Mouse (Mus musculus): ENCODE measurements around the gene Erp44.

Erp44 gene

GRCm38 (mm10) chr4:48226800-48227199 is 52.6 kb downstream of the Erp44 start:
- no peak for DNase-seq

GRCm38 (mm10) chr4:48225604-48226003 is 53.8 kb downstream of the Erp44 start:
- DNase-seq, result peak in 1 of 2 experiments; percentile 4

GRCm38 (mm10) chr4:48225173-48225572 is 54.2 kb downstream of the Erp44 start:
- DNase-seq, result peak; percentile 70 to 75

- DNase-seq, result no peak
Measured at GRCm38 (mm10) chr4:48203564-48203963, 75.8 kb downstream of the Erp44 start.

GRCm38 (mm10) chr4:48198447-48198846 is 80.9 kb downstream of the Erp44 start:
- DNase-seq, result no peak

GRCm38 (mm10) chr4:48197925-48198324 is 81.4 kb downstream of the Erp44 start:
- no peak for DNase-seq

- no peak for DNase-seq
Measured at GRCm38 (mm10) chr4:48182115-48182806, 97.1 kb downstream of the Erp44 start.

- DNase-seq, result no peak
Measured at GRCm38 (mm10) chr4:48181366-48181765, 98.0 kb downstream of the Erp44 start.

GRCm38 (mm10) chr4:48180922-48181321 is 98.4 kb downstream of the Erp44 start:
- no peak for DNase-seq

GRCm38 (mm10) chr4:48175666-48176065 is 103.7 kb downstream of the Erp44 start:
- DNase-seq, result no peak

GRCm38 (mm10) chr4:48163851-48164250 is 115.5 kb downstream of the Erp44 start:
- no peak for DNase-seq

- no peak for DNase-seq
Measured at GRCm38 (mm10) chr4:48160386-48160785, 119.0 kb downstream of the Erp44 start.

- no peak for DNase-seq
Measured at GRCm38 (mm10) chr4:48155864-48156263, 123.5 kb downstream of the Erp44 start.

GRCm38 (mm10) chr4:48153229-48153628 is 126.1 kb downstream of the Erp44 start:
- no peak for DNase-seq

- DNase-seq, result no peak
Measured at GRCm38 (mm10) chr4:48149492-48149891, 129.9 kb downstream of the Erp44 start.
